Mouse (Mus musculus): ENCODE results near the gene Vwa3a. TPM values are rescaled to one million over a fixed set of nuclear protein-coding genes. Genes with fewer than 3 reads are reported as not detected.

Vwa3a gene
- polyA plus RNA-seq, 1 experiment from 2014 or later: 0.04 TPM

GRCm38 (mm10) chr7:120835449-120836359 is 96.6 kb downstream of the Vwa3a start:
- Histone ChIP-seq H3K4me3 (ENCODE audit: low read depth, low read length) (peak overlapping the region; percentile 80), H3K4me2 (ENCODE audit: low read depth, low read length) (peak overlapping the region; percentile 83), H3K9ac (replicated peaks) (peak overlapping the region; percentile 70), H3K9me3 (ENCODE audit: low read length) (no peaks in the 10 kb centered on the region), H3K27ac (ENCODE audit: low read depth) (peak overlapping the region; percentile 84), H3K36me3 (replicated peaks; ENCODE audit: insufficient read depth, low read length) (no peaks in the 10 kb centered on the region), H3K4me1 (ENCODE audit: insufficient read depth) (peaks cover 24% of the 10 kb centered on the region), H3K27me3 (ENCODE audit: insufficient read depth, low read length) (no peaks in the 10 kb centered on the region)
- DNase-seq (peak; percentile 96), ATAC-seq (peak; percentile 87)
- WGBS (ENCODE audit: insufficient replicate concordance): under 1% methylated on average over 41 of the region's 41 CpGs
- TF ChIP-seq EP300 (IDR thresholded peaks at IDR 0.05; ENCODE audit: low read depth): 0 out of 2 replicates have a peak, but pooled peaks have one; percentile 33
- peak; percentile 100 for TF ChIP-seq CTCF (IDR thresholded peaks at IDR 0.05; ENCODE audit: low read depth)

- Histone ChIP-seq H3K4me1 (ENCODE audit: insufficient read depth) (peaks cover 18% of the 10 kb centered on the region), H3K27ac (ENCODE audit: low read depth) (no peak overlapping the region; the same call in 1 of the 2 replicates), H3K9me3 (ENCODE audit: low read length) (no peaks in the 10 kb centered on the region), H3K4me3 (ENCODE audit: low read depth, low read length) (peak overlapping the region; percentile 80), H3K9ac (replicated peaks) (peak overlapping the region; percentile 70), H3K36me3 (replicated peaks; ENCODE audit: insufficient read depth, low read length) (no peaks in the 10 kb centered on the region), H3K4me2 (ENCODE audit: low read depth, low read length) (peak overlapping the region; percentile 83), H3K27me3 (ENCODE audit: insufficient read depth, low read length) (no peaks in the 10 kb centered on the region)
- TF ChIP-seq CTCF (IDR thresholded peaks at IDR 0.05; ENCODE audit: low read depth): no peak
- TF ChIP-seq EP300 (IDR thresholded peaks at IDR 0.05; ENCODE audit: low read depth): no peak
- 7% methylated on average over 12 of the region's 12 CpGs for WGBS (ENCODE audit: insufficient replicate concordance)
- peak; percentile 48 for DNase-seq
- ATAC-seq: no peak
Measured at GRCm38 (mm10) chr7:120836361-120836760, 97.2 kb downstream of the Vwa3a start.

GRCm38 (mm10) chr7:120838436-120839160 is 99.5 kb downstream of the Vwa3a start:
- 73% methylated on average over 5 of the region's 5 CpGs for WGBS (ENCODE audit: insufficient replicate concordance)
- no peak for DNase-seq
- H3K27ac ChIP-seq (ENCODE audit: low read depth): no peak overlapping the region

GRCm38 (mm10) chr7:120839786-120840185 is 100.7 kb downstream of the Vwa3a start:
- peaks cover 19% of the 10 kb centered on the region for H3K4me1 ChIP-seq (ENCODE audit: insufficient read depth)
- no peaks in the 10 kb centered on the region for H3K27me3 ChIP-seq (ENCODE audit: insufficient read depth, low read length)
- 80% methylated on average over 2 of the region's 2 CpGs for WGBS (ENCODE audit: insufficient replicate concordance)
- DNase-seq (no peak), ATAC-seq (no peak)
- H3K4me3 ChIP-seq (ENCODE audit: low read depth, low read length): no peak overlapping the region
- no peaks in the 10 kb centered on the region for H3K9me3 ChIP-seq (ENCODE audit: low read length)
- no peaks in the 10 kb centered on the region for H3K36me3 ChIP-seq (replicated peaks; ENCODE audit: insufficient read depth, low read length)
- no peak overlapping the region for H3K4me2 ChIP-seq (ENCODE audit: low read depth, low read length)
- no peak overlapping the region for H3K27ac ChIP-seq (ENCODE audit: low read depth)
- no peak overlapping the region for H3K9ac ChIP-seq (replicated peaks)
- TF ChIP-seq EP300 (IDR thresholded peaks at IDR 0.05; ENCODE audit: low read depth): no peak

More at GRCm38 (mm10) chr7:120838436-120839160, 99.5 kb downstream of the Vwa3a start:
- no peak overlapping the region for H3K4me3 ChIP-seq (ENCODE audit: low read depth, low read length)
- ATAC-seq: no peak
- no peaks in the 10 kb centered on the region for H3K9me3 ChIP-seq (ENCODE audit: low read length)
- no peaks in the 10 kb centered on the region for H3K36me3 ChIP-seq (replicated peaks; ENCODE audit: insufficient read depth, low read length)
- no peak overlapping the region for H3K9ac ChIP-seq (replicated peaks)
- no peak overlapping the region for H3K4me2 ChIP-seq (ENCODE audit: low read depth, low read length)
- peaks cover 16% of the 10 kb centered on the region for H3K4me1 ChIP-seq (ENCODE audit: insufficient read depth)
- TF ChIP-seq CTCF (IDR thresholded peaks at IDR 0.05; ENCODE audit: low read depth): no peak
- no peak for TF ChIP-seq EP300 (IDR thresholded peaks at IDR 0.05; ENCODE audit: low read depth)
- H3K27me3 ChIP-seq (ENCODE audit: insufficient read depth, low read length): no peaks in the 10 kb centered on the region

- TF ChIP-seq EP300 (IDR thresholded peaks at IDR 0.05; ENCODE audit: low read depth) (no peak), CTCF (IDR thresholded peaks at IDR 0.05; ENCODE audit: low read depth) (peak; percentile 82)
- 4% methylated on average over 32 of the region's 35 CpGs for WGBS (ENCODE audit: insufficient replicate concordance)
- DNase-seq (peak; percentile 92), ATAC-seq (peak; percentile 94)
- Histone ChIP-seq H3K27ac (ENCODE audit: low read depth) (peak within 1 kb of the TSS; percentile 89), H3K4me2 (ENCODE audit: low read depth, low read length) (peak within 1 kb of the TSS; percentile 99), H3K36me3 (replicated peaks; ENCODE audit: insufficient read depth, low read length) (peaks cover 13% of the 10 kb centered on the region), H3K27me3 (ENCODE audit: insufficient read depth, low read length) (no peaks in the 10 kb centered on the region), H3K4me1 (ENCODE audit: insufficient read depth) (peaks cover 22% of the 10 kb centered on the region), H3K9me3 (ENCODE audit: low read length) (no peaks in the 10 kb centered on the region), H3K9ac (replicated peaks) (peak within 1 kb of the TSS; percentile 87), H3K4me3 (ENCODE audit: low read depth, low read length) (peak within 1 kb of the TSS; percentile 83)
Measured at GRCm38 (mm10) chr7:120842345-120843036, 103.4 kb downstream of the Vwa3a start, which contains the start of gene Eef2k. Gene Eef2k (plus strand): TSS chr7:120842831.

All from liver, postnatal 0 days (tissue).